Mouse (Mus musculus): ENCODE measurements around the gene Ffar2.

- peak; percentile 77 for TF ChIP-seq CTCF (IDR thresholded peaks at IDR 0.05; ENCODE audit: low read depth)
- TF ChIP-seq EP300 (IDR thresholded peaks at IDR 0.05; ENCODE audit: low read depth), result no peak
Observed at GRCm38 (mm10) chr7:30873083-30873482, 49.5 kb upstream of the Ffar2 start.
